Mouse (Mus musculus) embryonic facial prominence, embryonic 10.5 days (tissue): ENCODE measurements around the gene Gm43552. TPM values are rescaled to one million over a fixed set of nuclear protein-coding genes. Genes with fewer than 3 reads are reported as not detected.

Experiments
- DNase-seq: peaks from one replicate; pipeline ENCODE4 v3.0.0-alpha.2; 2017; ENCODE audit warnings: low spot score
- H3K27ac ChIP-seq: fragments of 300-500 bp; sonication (generic); replicated peaks from 2 replicates; pipeline ENCODE4 v1.5.1; 2016; ENCODE audit warnings: mild to moderate bottlenecking
- H3K27me3 ChIP-seq: fragments of 300-500 bp; sonication (generic); replicated peaks from 2 replicates; pipeline ENCODE4 v1.6.1; 2016; ENCODE audit warnings: low read depth, mild to moderate bottlenecking; ENCODE audit not compliant: poor library complexity, severe bottlenecking
- H3K36me3 ChIP-seq: fragments of 300-500 bp; sonication (generic); replicated peaks from 2 replicates; pipeline ENCODE4 v1.6.1; 2016; ENCODE audit warnings: mild to moderate bottlenecking, moderate library complexity
- H3K4me1 ChIP-seq: fragments of 300-500 bp; sonication (generic); 2 replicates; pipeline ENCODE4 v1.6.1; 2016
- H3K4me3 ChIP-seq: fragments of 300-500 bp; sonication (generic); 2 replicates; pipeline ENCODE4 v1.5.1; 2016; ENCODE audit warnings: mild to moderate bottlenecking, moderate library complexity
- H3K9me3 ChIP-seq: fragments of 300-500 bp; sonication (generic); 2 replicates; pipeline ENCODE4 v1.6.1; 2016; ENCODE audit warnings: mild to moderate bottlenecking
- WGBS: fragments of 180-500 bp; shearing (Covaris S2); methylation state at CpG from one replicate; pipeline ENCODE4 v1.1.7; 2016; 5-methylcytosine and 5-hydroxymethylcytosine counted together
- polyA plus RNA-seq: library from polyadenylated mRNA; unstranded; fragments of >200 nt; fragmentation: Nextera tagmentation; extraction: Ambion mirVana; gene quantifications from 2 replicates; pipeline ENCODE4 v1.2.1, GENCODE M21; 2016

Gene Gm43552
- polyA plus RNA-seq, 1 experiment from 2014 or later: not detected

DNA sequence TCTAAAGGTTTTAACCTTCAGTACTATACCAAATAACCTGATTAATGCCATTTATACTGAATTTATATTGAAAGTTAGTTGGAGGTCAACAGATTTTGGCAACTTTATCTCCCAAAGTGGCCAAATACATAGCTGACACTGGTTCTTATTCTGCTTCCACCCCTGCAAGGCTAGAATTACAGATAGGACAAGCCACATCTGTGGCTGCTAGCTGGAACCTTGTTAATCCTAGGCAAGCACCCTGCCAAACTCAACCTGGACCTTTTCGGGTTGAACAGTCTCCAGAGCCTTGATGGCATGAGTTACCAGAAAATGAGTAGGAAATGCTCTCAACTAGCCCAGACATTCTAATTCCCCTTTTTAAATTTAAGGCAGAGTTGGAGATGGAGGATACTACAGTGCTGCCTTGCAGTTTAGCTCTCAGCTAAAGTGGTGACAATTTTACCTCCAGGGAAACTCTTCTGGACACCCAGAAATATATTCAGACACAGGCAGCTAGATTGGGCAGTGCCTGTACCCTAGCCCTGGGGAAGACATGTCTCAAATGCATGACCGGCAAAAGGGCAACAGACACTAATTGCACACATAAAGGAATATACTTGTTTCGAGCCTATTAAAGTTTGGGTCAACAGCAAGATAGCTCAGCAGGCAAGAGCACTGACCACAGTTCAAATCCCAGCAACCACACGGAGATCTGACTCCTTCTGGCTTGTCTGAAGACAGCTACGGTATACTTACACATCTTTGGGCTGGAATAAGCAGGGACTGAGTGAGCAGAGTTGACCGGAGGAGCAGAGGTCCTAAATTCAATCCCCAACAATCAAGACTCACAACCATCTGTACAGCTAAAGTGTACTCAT, 105.4 kb downstream of the Gm43552 start:
- no peak for DNase-seq
- no peak overlapping the region for H3K4me3 ChIP-seq
- peaks cover 14% of the 10 kb centered on the region for H3K4me1 ChIP-seq
- H3K27me3 ChIP-seq: no peaks in the 10 kb centered on the region
- no peaks in the 10 kb centered on the region for H3K9me3 ChIP-seq
- no peak overlapping the region for H3K27ac ChIP-seq
- peaks cover 41% of the 10 kb centered on the region for H3K36me3 ChIP-seq
- 77% methylated on average over 6 of the region's 6 CpGs for WGBS

DNA sequence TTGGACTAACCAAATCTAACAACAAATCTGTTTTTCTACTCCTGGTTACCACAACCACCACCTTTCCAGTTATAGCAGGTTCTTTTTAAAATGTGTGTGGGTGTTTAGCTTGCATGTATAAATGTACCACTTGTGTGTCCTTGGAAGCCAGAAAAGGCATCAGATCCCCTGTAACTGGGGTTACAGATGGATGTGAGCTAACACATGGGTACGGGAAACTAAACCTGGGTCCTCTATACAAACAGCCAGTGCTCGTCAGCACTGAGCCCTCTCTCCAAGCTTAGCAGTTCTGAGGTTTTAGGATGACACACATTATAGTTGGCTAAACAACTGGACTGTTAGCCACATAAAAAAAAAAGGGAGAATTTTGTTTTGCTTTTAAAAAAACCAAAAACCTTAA, 106.9 kb downstream of the Gm43552 start:
- Histone ChIP-seq H3K9me3 (no peaks in the 10 kb centered on the region), H3K4me3 (no peak overlapping the region), H3K27ac (no peak overlapping the region), H3K27me3 (no peaks in the 10 kb centered on the region), H3K36me3 (peaks cover 41% of the 10 kb centered on the region), H3K4me1 (peaks cover 14% of the 10 kb centered on the region)
- no peak for DNase-seq
- 65% methylated on average over 2 of the region's 2 CpGs for WGBS

Other genes with a start within 250 kb of the Gm43552 start
- gene Rfc1, start 157.2 kb downstream of the Gm43552 start, polyA plus RNA-seq: 103 and 108 TPM in 2 replicates
- not detected in 2 replicates for gene Klb, start 144.5 kb downstream of the Gm43552 start, polyA plus RNA-seq
- gene Rpl9, start 101.4 kb downstream of the Gm43552 start, polyA plus RNA-seq: 987 and 1,000 TPM in 2 replicates
- gene Lias, start 101.3 kb downstream of the Gm43552 start, polyA plus RNA-seq: 67.4 and 68.4 TPM in 2 replicates
- gene Ugdh, start 56.9 kb downstream of the Gm43552 start, polyA plus RNA-seq: 92.7 and 95.4 TPM in 2 replicates
- gene Smim14, start 44.4 kb upstream of the Gm43552 start, polyA plus RNA-seq: 56.0 and 69.3 TPM in 2 replicates
- gene Ube2k, start 44.4 kb upstream of the Gm43552 start, polyA plus RNA-seq: 214 and 216 TPM in 2 replicates
- 93.2 and 98.1 TPM in 2 replicates for gene Pds5a, start 205.4 kb upstream of the Gm43552 start, polyA plus RNA-seq